Mouse (Mus musculus): ENCODE results near the gene Nebl.

Gene Nebl

GRCm38 (mm10) chr2:17638631-17639030 lies 92.6 kb downstream of the Nebl start:
- no peak for DNase-seq (ENCODE audit: extremely low read depth, low read depth)

GRCm38 (mm10) chr2:17623931-17624330 lies 107.3 kb downstream of the Nebl start:
- no peak for DNase-seq (ENCODE audit: extremely low read depth, low read depth)

DNA sequence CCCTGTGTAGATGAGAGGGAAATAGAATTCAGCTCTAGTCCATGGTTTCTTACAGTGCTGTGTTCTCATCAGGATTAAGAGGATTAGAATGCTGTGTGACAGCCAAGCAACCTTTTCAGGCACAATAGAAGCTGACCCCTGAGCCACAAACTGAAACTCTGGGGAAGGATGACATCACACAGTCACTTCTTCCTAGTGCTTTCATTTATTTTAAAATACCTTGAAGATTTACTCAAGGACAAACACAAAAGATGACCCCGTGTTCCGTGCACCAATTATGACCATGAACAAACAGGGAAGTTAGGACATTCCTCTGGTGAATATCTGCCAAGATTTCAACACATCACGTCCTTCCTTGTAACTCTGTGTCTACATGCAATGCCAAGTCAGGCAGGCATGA lies 121.0 kb downstream of the Nebl start:
- no peak for DNase-seq (ENCODE audit: extremely low read depth, low read depth)

DNA sequence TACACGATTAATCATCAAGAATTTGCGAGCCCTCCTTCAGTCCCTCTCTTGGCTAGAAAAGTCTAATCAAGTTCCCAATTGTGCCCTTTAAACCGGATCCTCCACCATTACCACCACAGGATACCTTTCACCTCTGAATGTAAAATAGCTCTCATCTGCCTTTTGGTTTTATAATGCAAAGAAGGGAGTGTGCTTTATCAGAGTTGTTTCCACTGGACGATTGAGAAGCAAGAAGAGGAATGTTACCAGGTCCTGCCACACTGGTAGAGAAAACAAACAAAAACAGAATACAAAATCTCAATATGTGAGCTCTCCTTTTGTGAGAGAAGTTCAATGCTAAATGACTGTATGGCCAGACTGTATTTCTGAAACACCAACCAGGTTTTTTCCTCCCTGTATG lies 127.7 kb downstream of the Nebl start:
- DNase-seq (ENCODE audit: extremely low read depth, low read depth): no peak

- no peak for DNase-seq (ENCODE audit: extremely low read depth, low read depth)
Observed at GRCm38 (mm10) chr2:17600652-17601051, 130.6 kb downstream of the Nebl start.

- no peak for DNase-seq (ENCODE audit: extremely low read depth, low read depth)
Observed at GRCm38 (mm10) chr2:17599860-17600259, 131.4 kb downstream of the Nebl start.

- DNase-seq (ENCODE audit: extremely low read depth, low read depth): no peak
Observed at GRCm38 (mm10) chr2:17597932-17598331, 133.3 kb downstream of the Nebl start.

DNA sequence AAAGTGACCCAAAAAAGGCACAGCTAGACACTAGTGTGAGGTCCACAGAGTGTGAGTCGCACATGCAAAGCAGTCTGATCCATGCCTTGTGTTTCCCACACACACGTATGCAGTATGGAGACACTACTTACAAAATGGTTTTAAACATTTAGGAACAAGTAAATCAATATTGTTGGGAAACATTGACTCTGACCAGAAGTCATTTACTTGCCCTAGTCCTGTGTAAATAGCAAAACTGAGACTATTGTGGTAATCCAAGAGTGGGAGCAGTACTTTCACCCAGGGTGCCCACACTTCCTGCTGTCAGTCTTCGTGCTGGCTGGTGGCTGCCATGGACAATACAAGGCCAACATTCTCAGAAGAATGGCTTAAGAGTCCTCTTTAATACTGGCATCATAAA lies 141.6 kb downstream of the Nebl start:
- DNase-seq (ENCODE audit: extremely low read depth, low read depth): no peak

DNA sequence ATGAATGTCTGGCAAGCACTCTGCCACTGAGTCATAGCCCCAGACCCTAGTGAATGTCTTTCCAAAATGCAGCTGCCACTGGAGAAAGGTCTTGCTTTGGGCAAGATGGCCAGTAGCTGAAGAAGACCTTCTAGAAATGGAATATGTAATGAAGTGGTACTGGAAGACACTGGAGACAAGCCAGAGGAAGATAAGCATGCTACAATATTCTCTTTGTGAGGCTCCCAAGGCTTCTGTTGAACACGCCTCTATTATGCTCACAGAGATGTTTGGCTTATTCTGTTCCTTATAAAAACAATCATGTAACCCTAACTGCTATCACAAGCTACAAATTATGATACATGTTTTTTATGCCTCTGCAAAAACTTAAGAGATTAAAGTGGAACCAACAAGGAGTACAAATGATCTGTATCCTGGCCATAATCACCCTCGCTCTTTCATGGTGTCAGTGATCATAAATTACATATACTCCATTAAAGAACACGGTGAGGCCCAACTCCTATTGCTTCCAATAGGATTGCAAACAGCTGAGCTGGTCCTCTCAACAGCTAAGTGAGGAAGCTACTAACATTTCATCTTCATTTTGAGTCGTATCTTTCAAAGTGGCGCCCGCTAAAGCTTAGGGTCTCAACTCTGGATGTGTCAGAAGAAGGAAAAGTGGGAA lies 145.8 kb downstream of the Nebl start:
- DNase-seq (ENCODE audit: extremely low read depth, low read depth): no peak

- no peak for DNase-seq (ENCODE audit: extremely low read depth, low read depth)
Observed at GRCm38 (mm10) chr2:17575648-17576047, 155.6 kb downstream of the Nebl start.

GRCm38 (mm10) chr2:17571716-17572115 lies 159.5 kb downstream of the Nebl start:
- DNase-seq (ENCODE audit: extremely low read depth, low read depth): no peak

DNA sequence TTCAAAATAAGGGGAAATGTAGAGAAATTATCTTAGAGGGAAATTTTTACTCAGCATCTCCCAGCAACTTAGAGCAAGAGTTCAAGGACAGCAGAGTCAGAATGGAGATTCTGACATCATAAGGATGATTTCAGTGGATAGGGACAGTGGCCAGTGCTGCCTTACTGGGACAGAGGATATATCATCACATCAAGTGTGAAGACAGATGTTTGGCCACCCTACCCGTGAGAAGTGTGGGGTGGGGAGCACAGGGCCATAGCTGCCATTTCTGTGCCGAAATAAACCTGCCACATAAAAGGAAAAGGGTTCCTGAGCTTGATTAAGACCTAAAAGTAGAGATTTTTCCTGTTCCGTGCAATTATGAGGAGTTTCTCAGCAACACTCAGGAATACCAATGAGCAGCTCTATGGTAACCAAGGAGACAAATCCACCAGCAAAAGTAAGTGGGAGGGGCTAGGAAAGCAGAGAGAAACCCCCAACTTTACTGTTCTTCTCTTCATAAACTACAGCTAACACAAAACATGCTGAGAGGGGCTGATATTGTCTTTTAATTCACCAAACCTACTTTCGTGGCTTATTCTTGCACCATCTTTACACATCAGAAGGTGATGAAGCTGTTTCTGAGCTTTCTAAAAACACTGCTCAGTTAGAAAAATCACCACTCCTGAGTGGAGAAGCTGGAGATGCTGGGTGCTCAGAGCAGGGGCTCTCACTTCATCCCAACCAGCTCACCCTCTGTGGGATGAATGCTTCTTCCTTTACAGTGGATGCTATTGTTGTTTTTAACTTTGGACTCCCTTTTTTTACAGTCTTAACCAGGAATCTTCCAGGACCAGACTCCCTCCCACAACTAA lies 172.1 kb downstream of the Nebl start:
- no peak for DNase-seq (ENCODE audit: extremely low read depth, low read depth)

GRCm38 (mm10) chr2:17549895-17550558 lies 181.2 kb downstream of the Nebl start:
- DNase-seq (ENCODE audit: extremely low read depth, low read depth): no peak

GRCm38 (mm10) chr2:17546354-17546948 lies 184.8 kb downstream of the Nebl start:
- DNase-seq (ENCODE audit: extremely low read depth, low read depth): no peak

- no peak for DNase-seq (ENCODE audit: extremely low read depth, low read depth)
Observed at GRCm38 (mm10) chr2:17539737-17540136, 191.5 kb downstream of the Nebl start.

DNA sequence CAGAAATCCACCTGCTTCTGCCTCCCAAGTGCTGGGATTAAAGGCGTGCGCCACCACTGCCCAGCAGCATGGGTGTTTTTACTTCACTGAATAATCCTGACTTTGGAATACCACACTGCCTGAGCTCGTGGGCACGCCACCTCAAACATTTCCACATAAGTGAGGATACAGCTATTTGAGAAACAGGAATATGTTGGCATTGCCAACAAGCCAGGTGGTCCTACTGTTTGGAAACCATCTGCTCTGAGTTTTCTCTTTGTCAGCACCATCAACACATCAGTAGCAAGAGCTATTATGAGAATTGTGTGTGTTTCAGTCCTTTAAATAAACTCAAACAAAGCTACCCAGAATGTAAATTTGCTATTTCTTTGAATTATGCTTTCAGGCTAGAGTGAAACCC lies 192.8 kb downstream of the Nebl start:
- DNase-seq (ENCODE audit: extremely low read depth, low read depth): no peak

DNA sequence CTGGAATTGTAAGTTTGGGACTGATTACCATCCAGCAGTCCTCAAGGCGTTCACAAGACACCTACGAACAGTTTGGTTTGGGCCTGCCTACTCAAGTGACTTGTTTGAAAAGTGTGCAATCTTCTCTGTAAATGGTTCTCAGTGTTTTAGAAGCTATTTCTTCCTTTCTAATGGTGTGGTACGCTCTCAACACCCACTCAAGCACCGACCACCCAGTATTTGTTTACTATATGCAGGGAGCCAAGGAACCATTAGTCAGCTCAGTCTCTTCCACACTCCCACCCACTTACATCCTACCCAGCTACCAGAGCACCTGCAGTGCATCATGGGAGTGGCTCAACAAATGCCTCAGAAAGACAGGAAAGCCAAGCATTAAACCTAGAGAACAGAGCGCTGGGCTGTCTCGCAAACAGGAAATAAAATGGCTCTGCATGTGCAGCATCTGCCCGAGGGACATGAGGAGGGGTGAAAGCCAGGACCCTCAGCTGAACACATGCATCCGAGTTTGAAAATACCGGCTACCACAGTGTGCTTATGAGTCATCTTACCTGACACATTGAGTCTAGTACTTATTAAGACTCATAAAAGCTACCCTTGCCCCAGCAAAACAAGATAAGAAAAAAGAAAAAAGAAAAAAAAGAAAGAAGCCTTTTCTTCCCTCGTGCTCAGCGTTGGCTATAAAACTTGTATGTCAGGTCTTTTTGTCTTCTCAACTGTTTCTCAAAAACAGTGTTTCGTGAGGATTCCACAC lies 199.7 kb downstream of the Nebl start:
- no peak for DNase-seq (ENCODE audit: extremely low read depth, low read depth)

DNA sequence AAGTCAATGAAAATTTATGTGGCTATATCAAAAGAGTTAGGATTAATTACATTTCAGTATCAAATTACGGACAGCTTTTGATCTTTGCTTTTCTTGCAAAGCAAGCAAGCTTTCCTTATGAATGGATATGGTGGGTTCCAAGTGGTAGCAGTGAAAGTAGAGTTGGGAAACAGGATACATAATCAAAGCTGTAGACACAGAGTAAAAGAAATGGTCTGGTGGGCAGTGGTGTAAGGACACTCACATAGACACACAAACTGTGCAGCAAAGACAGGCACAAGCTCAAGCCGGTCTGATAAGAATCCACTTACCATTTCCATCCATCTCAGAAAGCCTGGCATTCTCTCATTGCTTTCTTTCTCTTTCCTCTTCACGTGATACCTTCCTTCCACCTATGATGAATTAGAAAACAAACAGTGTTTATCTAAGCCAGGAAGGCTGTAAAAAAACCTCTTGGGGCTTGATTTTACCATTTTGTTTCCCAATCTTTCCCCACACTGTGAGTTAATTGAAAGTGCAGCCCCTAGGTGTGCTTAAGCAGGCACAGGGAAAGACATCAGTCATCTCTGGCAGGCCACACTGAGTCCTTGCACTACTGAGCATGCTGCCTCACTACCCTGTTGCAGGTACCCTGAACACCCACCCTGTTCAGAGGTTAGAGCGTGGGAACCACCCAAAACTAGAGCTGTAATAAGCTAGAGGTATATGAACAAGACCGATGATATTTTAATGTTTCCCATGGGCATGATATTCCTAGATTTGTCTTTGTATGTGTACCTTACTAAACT lies 205.3 kb downstream of the Nebl start:
- no peak for DNase-seq (ENCODE audit: extremely low read depth, low read depth)

- DNase-seq (ENCODE audit: extremely low read depth, low read depth): no peak
Observed at GRCm38 (mm10) chr2:17525211-17525610, 206.1 kb downstream of the Nebl start.

GRCm38 (mm10) chr2:17524205-17524978 lies 206.9 kb downstream of the Nebl start:
- no peak for DNase-seq (ENCODE audit: extremely low read depth, low read depth)

All from MEL-GATA-1-ER (cell line).